Mouse (Mus musculus) ovary, adult 18-20 months (tissue): ENCODE data around the gene Fermt1.

Experiments
- DNase-seq: peaks from one replicate; pipeline ENCODE4 v3.0.0; 2022; ENCODE audit warnings: low spot score, mixed read lengths

Gene Fermt1

GRCm38 (mm10) chr2:132861456-132861855 lies 84.2 kb downstream of the Fermt1 start:
- no peak for DNase-seq

GRCm38 (mm10) chr2:132860435-132860834 lies 85.3 kb downstream of the Fermt1 start:
- DNase-seq = no peak

- DNase-seq = no peak
Observed at GRCm38 (mm10) chr2:132856333-132856732, 89.4 kb downstream of the Fermt1 start.
